Comparison of ENCODE assay signal across 16 mouse cellular contexts in the genomic region with DNA sequence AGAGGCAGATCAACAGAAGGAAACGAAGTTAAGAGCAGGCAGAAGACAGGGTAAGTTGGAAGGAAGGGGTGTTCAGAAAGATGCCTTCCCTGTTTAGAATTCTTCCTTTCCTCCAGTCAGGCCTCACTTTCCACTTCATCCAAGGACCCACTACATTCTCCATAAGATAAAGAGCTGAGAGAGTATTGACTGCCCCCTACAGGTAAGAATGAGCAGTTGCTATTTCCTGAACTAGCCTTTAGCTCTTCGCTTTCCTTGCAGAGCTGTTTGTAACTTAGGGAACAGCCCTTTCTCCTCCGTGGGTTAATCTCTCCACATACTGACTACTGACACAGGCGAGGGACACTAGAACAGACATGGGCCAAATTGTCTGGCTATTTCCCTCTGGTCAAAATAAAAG.
A peak's percentile ranks its signal among the peaks of the same experiment; 100 is the strongest.
DNase-seq lines count a peak whose midpoint lies in the region; ATAC-seq and TF ChIP-seq lines count a peak whose summit lies in the region.
"Had no signal": no experiment of that assay in that cellular context is flagged by ENCODE, and none has a peak within 500 bp of the region (broad histone marks: within the 10 kb centered on the region; RNA-seq: fewer than 3 reads in every experiment).

No protein-coding gene starts in this region.

- intact Hi-C loops in heart, adult 2 months (cut with DNase I) = no loop called here

- WGBS in heart, adult 2 months = 33% methylated on average over 4 of the region's 4 CpGs
- 51% methylated on average over 4 of the region's 4 CpGs for WGBS in midbrain, embryonic 14.5 days
- 60% methylated on average over 4 of the region's 4 CpGs for WGBS in midbrain, embryonic 15.5 days
- 40% methylated on average over 4 of the region's 4 CpGs for WGBS in stomach, postnatal 0 days

- TF ChIP-seq POLR2A in heart, adult 2 months (IDR thresholded peaks at IDR 0.05; ENCODE audit: insufficient read depth, low read depth, low read length) = no peak
- no peak for TF ChIP-seq POLR2A in brain, embryonic 14.5 days (IDR thresholded peaks at IDR 0.05; ENCODE audit: borderline replicate concordance, extremely low read depth, insufficient read depth, insufficient read length, poor library complexity, severe bottlenecking)

- ATAC-seq in midbrain, embryonic 14.5 days (ENCODE audit: low FRiP score, low TSS enrichment) = no peak
- ATAC-seq in midbrain, embryonic 15.5 days (replicated peaks) = no peak
- no peak for ATAC-seq in stomach, postnatal 0 days (ENCODE audit: low FRiP score, low TSS enrichment)

- H3K27ac ChIP-seq in heart, adult 2 months = no peak overlapping the region
- no peak overlapping the region for H3K27ac ChIP-seq in midbrain, embryonic 14.5 days (replicated peaks; ENCODE audit: low read depth, low read length)
- H3K27ac ChIP-seq in midbrain, embryonic 15.5 days = no peak overlapping the region
- no peak overlapping the region for H3K27ac ChIP-seq in stomach, postnatal 0 days (replicated peaks)
- H3K27ac ChIP-seq: kidney, embryonic 15.5 days had no signal

- no peak overlapping the region for H3K9ac ChIP-seq in heart, adult 2 months (ENCODE audit: low read depth, low read length)
- H3K9ac ChIP-seq in midbrain, embryonic 14.5 days (replicated peaks; ENCODE audit: low read length) = no peak overlapping the region
- H3K9ac ChIP-seq in midbrain, embryonic 15.5 days = no peak overlapping the region
- H3K9ac ChIP-seq in stomach, postnatal 0 days (ENCODE audit: low read length) = no peak overlapping the region
- H3K9ac ChIP-seq: kidney, embryonic 15.5 days had no signal

- no peaks in the 10 kb centered on the region for H3K36me3 ChIP-seq in heart, adult 2 months (ENCODE audit: control insufficient read depth, insufficient read depth, low read length)
- no peaks in the 10 kb centered on the region for H3K36me3 ChIP-seq in midbrain, embryonic 14.5 days (ENCODE audit: control insufficient read depth, insufficient read depth, low read length)
- no peaks in the 10 kb centered on the region for H3K36me3 ChIP-seq in midbrain, embryonic 15.5 days (replicated peaks)
- H3K36me3 ChIP-seq in stomach, postnatal 0 days (ENCODE audit: control insufficient read depth, insufficient read depth, low read length) = no peaks in the 10 kb centered on the region
- H3K36me3 ChIP-seq: kidney, embryonic 15.5 days had no signal

- no peaks in the 10 kb centered on the region for H3K79me2 ChIP-seq in heart, adult 2 months (replicated peaks; ENCODE audit: control insufficient read depth, insufficient read depth, low read length)

- no peaks in the 10 kb centered on the region for H3K27me3 ChIP-seq in heart, adult 2 months (ENCODE audit: control insufficient read depth, insufficient read depth, low read length)
- no peaks in the 10 kb centered on the region for H3K27me3 ChIP-seq in midbrain, embryonic 14.5 days (ENCODE audit: control insufficient read depth, insufficient read depth, low read length)
- H3K27me3 ChIP-seq in midbrain, embryonic 15.5 days (replicated peaks) = no peaks in the 10 kb centered on the region
- no peaks in the 10 kb centered on the region for H3K27me3 ChIP-seq in stomach, postnatal 0 days (ENCODE audit: control insufficient read depth, insufficient read depth, low read length)
- H3K27me3 ChIP-seq: kidney, embryonic 15.5 days; megakaryocyte, embryonic 14.5 days had no signal

- H3K9me3 ChIP-seq in midbrain, embryonic 14.5 days (ENCODE audit: control insufficient read depth, low read length) = no peaks in the 10 kb centered on the region
- no peaks in the 10 kb centered on the region for H3K9me3 ChIP-seq in midbrain, embryonic 15.5 days
- H3K9me3 ChIP-seq in stomach, postnatal 0 days (ENCODE audit: control insufficient read depth, low read length) = no peaks in the 10 kb centered on the region
- H3K9me3 ChIP-seq: kidney, embryonic 15.5 days had no signal

- no peak overlapping the region for H3K4me3 ChIP-seq in heart, adult 2 months
- H3K4me3 ChIP-seq in midbrain, embryonic 14.5 days (replicated peaks; ENCODE audit: low read depth, low read length) = no peak overlapping the region
- H3K4me3 ChIP-seq in midbrain, embryonic 15.5 days = no peak overlapping the region
- H3K4me3 ChIP-seq in stomach, postnatal 0 days (ENCODE audit: low read depth, low read length) = no peak overlapping the region
- H3K4me3 ChIP-seq: erythroblast, embryonic 14.5 days; kidney, embryonic 15.5 days; megakaryocyte, embryonic 14.5 days had no signal

- no peak for DNase-seq in heart, adult 2 months
- no peak for DNase-seq in heart, postnatal 4 days
- DNase-seq in midbrain, embryonic 14.5 days = peak; percentile 59
- peak; percentile 42 for DNase-seq in brain, embryonic 14.5 days (ENCODE audit: low read depth)
- no peak for DNase-seq in stomach, postnatal 0 days (ENCODE audit: low spot score)
- DNase-seq in ovary, adult 18-20 months (ENCODE audit: low spot score) = no peak
- DNase-seq: adrenal gland, postnatal 14 days; cerebellum, postnatal 36 days; heart, postnatal 14 days; layer of hippocampus, adult 9-11 months; left cerebral cortex, postnatal 4 days; thymus, postnatal 14 days had no signal

- H3K4me1 ChIP-seq in heart, adult 2 months (ENCODE audit: control insufficient read depth, insufficient read depth, low read length) = no peaks in the 10 kb centered on the region
- H3K4me1 ChIP-seq in midbrain, embryonic 14.5 days (ENCODE audit: control insufficient read depth, insufficient read depth, low read length) = no peaks in the 10 kb centered on the region
- no peaks in the 10 kb centered on the region for H3K4me1 ChIP-seq in midbrain, embryonic 15.5 days
- H3K4me1 ChIP-seq in stomach, postnatal 0 days (replicated peaks; ENCODE audit: control insufficient read depth, insufficient read depth) = no peaks in the 10 kb centered on the region
- H3K4me1 ChIP-seq: kidney, embryonic 15.5 days; megakaryocyte, embryonic 14.5 days had no signal

- no peak overlapping the region for H3K4me2 ChIP-seq in midbrain, embryonic 14.5 days (ENCODE audit: low read length)
- H3K4me2 ChIP-seq in midbrain, embryonic 15.5 days = no peak overlapping the region
- H3K4me2 ChIP-seq in stomach, postnatal 0 days (replicated peaks; ENCODE audit: low read depth) = no peak overlapping the region
- H3K4me2 ChIP-seq: kidney, embryonic 15.5 days had no signal

- no peak for TF ChIP-seq EP300 in heart, adult 2 months (IDR thresholded peaks at IDR 0.05; ENCODE audit: insufficient read depth, low read depth, low read length)
- TF ChIP-seq EP300 in stomach, postnatal 0 days (optimal IDR thresholded peaks at IDR 0.05) = no peak

- peak; percentile 28 for TF ChIP-seq CTCF in heart, adult 2 months (IDR thresholded peaks at IDR 0.05)
- peak; percentile 36; the same call in 1 of the 2 replicates for TF ChIP-seq CTCF in brain, embryonic 14.5 days (IDR thresholded peaks at IDR 0.05; ENCODE audit: borderline replicate concordance, extremely low read depth, insufficient read depth, insufficient read length)
- peak; percentile 57 for TF ChIP-seq CTCF in stomach, postnatal 0 days (IDR thresholded peaks at IDR 0.05; ENCODE audit: low read depth)

Comparison
In these comparisons a context has a peak if more than half of its experiments do, and no peak if none do; other contexts are left out.
1. DNase-seq: peak in midbrain, embryonic 14.5 days (single experiment) and brain, embryonic 14.5 days (single experiment); none in heart, adult 2 months (0 of 2), heart, postnatal 4 days (single experiment), stomach, postnatal 0 days (single experiment) and ovary, adult 18-20 months (single experiment).
2. Peak in every context shown above with its lines, with median percentiles within 50 percentile points of each other: CTCF ChIP-seq.